Mouse (Mus musculus) lung, postnatal 25 days (tissue): Measurements from ENCODE around the gene Nxf7.
"Not testable (repeated sequence)": the region's sequence is repeated elsewhere in the genome, so short reads cannot be mapped to it uniquely, and the experiment has no call there.

Experiments
- DNase-seq: peaks from one replicate; pipeline ENCODE4 v3.0.0; 2022; ENCODE audit warnings: low spot score

Nxf7 gene

GRCm38 (mm10) chrX:135598677-135599076, at the start of gene Nxf7:
Gene Nxf7 (minus strand): TSS chrX:135598777.
- DNase-seq = no peak

DNA sequence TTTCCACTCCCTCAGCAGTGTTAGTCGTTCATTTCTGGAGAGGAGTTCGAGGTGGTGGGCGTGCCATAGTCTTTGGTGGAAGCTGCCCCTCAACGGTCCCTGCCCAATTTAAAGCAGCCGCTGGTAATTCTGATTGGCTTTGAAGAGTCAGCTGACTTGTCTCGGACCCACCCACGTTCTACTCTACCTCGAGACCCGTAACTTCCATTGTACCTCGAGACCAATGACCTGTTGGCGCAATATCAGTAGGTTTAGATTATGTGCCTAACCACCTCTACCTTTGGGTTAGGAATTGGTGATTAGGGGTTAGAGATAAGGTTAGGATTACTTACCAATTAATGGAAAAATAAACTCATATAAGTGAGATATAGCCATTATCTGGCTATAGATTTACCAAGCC, 29.0 kb upstream of the Nxf7 start, which contains the start of gene Prame:
Gene Prame (minus strand): TSS at position 101 of the 400 bp plus-strand sequence.
- no peak for DNase-seq

- peak; percentile 7 for DNase-seq
Observed at GRCm38 (mm10) chrX:135601298-135602029, 2.9 kb upstream of the Nxf7 start.

DNA sequence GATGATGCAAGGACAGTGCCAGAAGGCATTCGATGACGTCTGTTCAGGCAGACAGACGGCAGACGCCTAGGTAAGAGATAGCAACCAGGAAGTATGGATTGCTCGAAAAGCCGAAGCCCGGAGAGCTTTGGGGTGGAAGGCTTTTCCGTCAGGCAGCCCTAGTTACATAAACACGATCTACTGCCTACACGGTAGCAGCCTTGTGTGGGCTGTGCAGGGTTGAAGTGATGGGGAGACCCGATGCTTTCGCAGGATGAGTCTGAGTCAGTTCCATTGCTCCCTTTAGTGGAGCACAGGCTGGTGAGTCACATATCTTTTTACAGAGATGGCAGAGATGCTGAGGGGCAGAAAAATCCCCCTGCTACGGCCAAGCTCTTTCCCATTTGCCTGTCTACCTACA, 481 bp downstream of the Nxf7 start:
- DNase-seq = no peak

GRCm38 (mm10) chrX:135576412-135576811, 22.2 kb downstream of the Nxf7 start:
- no peak for DNase-seq

GRCm38 (mm10) chrX:135574958-135575628, 23.5 kb downstream of the Nxf7 start:
- DNase-seq = not testable (repeated sequence)

GRCm38 (mm10) chrX:135574261-135574957, 24.2 kb downstream of the Nxf7 start:
- peak; percentile 7 for DNase-seq

DNA sequence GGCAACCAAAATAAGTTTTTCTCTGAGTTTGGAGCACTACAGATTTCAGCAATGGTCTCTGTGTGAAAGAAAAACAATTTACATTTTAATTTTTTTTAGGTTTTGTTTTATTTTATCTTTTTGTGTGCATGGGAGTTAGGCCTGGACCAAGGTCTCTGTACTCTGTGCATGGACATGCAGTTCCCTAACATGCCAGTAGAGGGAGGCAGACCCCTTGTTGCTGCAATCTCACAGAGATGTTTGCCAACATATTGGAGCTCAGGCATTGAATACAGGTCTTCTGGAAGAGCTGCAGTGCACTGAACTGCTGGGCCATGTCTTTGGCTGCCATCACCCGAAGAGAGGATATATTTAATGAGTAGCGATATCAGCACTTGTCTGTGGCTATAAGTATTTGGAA, 29.1 kb downstream of the Nxf7 start:
- DNase-seq = peak; percentile 21

DNA sequence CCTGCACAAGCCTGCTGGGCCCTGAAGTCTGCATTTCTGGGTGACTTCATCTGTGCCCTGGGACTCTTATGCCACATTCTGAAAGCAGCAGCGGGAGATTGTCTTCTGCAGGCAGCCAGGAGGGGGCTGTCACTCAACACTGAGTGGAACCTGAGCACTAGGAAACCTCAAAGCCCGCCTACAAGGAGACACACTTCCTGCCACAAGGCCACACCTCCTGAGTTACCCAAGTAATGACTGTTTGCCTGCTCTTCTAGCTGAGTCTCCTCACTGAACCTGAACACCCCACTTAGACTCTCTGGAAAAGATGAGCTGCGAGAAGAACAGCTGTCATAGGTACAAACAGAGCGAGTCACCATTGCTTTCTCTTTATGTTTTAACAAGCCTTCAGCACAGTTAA, 33.6 kb downstream of the Nxf7 start:
- not testable (repeated sequence) for DNase-seq

DNA sequence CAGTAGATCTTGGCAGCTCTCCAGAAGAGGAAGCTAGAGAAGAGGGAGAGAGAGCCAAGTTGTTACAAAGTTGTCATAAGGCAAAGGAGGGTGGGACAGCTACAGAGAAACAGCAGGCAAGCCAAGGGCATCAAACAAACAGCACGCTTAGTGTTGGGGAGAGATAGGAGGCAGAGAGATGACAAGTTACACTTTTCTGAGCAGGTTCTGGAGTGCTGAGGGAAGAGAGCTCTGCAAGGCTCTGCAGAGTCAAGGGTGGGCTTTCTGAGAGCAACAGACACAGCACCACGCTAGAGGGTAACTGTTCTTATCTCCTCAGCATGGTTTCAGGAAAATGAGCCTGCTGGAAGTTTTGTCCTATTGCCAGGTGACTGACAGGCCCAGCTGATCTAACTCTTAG, 35.7 kb downstream of the Nxf7 start:
- no peak for DNase-seq

GRCm38 (mm10) chrX:135561693-135562092, 36.9 kb downstream of the Nxf7 start:
- not testable (repeated sequence) for DNase-seq

DNA sequence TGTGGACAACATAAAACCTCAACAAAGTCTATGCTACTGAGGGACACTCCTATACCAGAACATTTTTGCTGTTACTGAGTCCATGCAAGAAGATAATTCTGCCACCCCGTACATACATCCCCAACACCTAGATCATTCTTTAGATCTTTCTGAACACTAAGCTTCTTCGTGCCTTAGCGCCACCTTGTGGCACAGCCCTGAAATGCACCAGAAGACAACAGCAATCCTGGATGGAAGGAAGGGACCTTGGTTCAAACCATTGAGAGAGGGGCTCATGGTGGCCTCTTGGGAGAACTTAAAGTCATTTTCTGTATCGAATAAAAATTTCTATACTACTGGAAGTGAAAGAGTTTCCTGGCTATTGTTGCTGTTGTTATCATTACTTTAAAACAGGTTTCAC, 37.6 kb downstream of the Nxf7 start:
- DNase-seq = peak; percentile 16

DNA sequence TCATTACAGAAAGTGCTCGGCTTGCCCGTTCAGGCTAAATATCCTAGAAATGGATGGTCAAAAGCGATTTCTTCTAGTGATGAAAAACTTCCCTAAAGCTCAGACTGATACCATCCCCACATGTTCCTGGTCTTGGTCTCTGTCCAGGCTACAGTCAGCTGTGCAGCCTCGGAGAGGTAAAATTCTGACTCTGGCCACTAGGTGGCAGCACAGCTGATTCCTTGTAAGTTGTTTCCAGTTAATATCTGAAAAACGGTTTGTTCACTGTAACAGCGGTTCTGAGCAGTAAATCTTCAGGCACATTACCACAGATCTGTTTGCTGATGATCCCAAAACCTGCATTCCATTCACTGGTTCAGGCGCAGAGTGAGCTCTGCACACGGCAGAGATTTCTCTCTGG, 38.9 kb downstream of the Nxf7 start:
- DNase-seq = peak; percentile 10
